Mouse (Mus musculus): ENCODE data around the gene Pbx1.

GRCm38 (mm10) chr1:168348036-168348784 is 83.9 kb downstream of the Pbx1 start:
- TF ChIP-seq CTCF (IDR thresholded peaks at IDR 0.05; ENCODE audit: control insufficient read depth, insufficient read depth, low read length), result no peak
- no peak for TF ChIP-seq POLR2A (IDR thresholded peaks at IDR 0.05; ENCODE audit: borderline replicate concordance, control insufficient read depth, low read depth, low read length)
